Mouse (Mus musculus): Measurements from ENCODE around the gene Rxfp1.

DNA sequence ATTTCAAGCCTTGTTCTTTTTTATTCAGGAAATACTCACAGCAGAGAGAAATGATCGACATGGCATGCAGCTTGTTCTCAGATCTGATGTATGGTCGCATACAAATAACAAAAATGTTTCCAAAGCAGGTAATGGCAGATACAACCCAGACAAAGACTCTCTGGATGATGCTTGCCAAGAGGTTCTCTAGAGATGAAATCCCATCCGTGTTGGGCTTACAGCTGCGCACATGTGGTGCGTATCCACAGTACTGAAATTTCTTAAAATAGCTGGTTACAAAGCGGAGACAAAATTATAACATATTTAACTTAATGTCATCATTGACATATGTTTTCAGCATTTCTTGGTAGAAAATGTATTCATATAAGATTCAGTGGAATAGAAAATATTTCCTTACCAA, 85.6 kb downstream of the Rxfp1 start:
- TF ChIP-seq CTCF (IDR thresholded peaks at IDR 0.05) (no peak), EP300 (IDR thresholded peaks at IDR 0.05) (no peak)
